Mouse (Mus musculus): ENCODE data around the gene Glp2r. TPM values are rescaled to one million over a fixed set of nuclear protein-coding genes. Genes with fewer than 3 reads are reported as not detected.
A peak's percentile ranks its signal among the peaks of the same experiment; 100 is the strongest.

Glp2r gene
- total RNA-seq, 2 experiments from 2014 or later: not detected

DNA sequence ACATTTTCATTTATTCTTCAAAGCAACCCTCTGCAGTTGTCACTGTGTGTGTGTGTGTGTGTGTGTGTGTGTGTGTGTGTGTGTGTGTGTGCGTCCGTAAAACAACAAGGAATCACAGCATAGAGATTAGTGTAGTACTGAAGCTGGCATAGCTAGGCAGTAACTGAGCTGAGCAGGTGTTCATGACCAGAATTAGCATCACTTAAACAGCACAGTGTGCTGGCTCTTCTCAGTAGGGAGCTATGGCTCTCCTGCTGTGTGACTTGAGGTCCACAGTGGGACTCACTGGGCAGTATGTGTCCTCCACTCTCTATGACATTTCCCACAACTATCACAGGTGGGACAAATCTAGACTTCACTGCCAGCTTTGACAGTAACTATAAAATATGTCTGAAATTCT is 39.9 kb downstream of the Glp2r start:
- no peak for DNase-seq
- intact Hi-C loops (cut with DNase I): no loop called here

DNA sequence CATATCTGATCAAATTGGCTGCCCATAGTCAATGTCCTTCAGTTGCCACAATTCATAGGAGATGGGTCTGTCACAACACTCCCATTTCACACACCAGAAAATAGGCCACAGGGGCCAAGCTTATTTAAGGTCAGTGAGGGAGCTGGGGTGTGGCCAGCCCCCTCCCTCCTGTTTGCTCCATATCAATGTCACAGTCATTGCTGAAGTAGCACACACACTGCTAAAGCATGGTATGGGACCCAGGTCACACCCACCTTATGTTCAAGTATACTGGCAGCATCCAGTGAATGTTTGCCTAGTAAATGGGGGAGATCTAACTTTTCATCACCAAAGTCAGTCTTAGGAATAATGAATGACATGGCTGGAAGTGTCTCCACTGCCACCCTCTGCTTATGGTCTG is 42.2 kb downstream of the Glp2r start:
- no peak for DNase-seq
- intact Hi-C loops (cut with DNase I): no loop called here

DNA sequence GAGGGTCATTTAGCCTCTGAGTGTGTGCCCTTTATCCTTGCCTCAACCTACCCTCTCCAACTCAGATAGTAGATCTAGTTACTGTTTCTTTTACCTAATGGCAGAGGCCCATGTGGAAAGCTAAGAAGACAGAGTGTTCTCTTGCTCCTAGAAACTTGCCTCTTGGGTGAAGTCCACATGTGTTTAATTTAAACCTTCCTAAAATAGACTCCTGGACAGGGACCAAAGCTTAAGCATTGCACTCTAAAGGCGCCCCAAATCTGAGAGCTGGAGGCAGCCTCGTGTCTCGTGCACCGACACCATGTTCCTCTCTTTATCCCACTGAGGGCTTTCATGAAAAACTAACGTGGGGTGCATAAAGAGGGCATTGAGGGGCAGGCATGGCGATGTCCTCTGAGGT is 43.9 kb downstream of the Glp2r start:
- intact Hi-C loops (cut with DNase I): no loop called here
- peak in 1 of 2 experiments; percentile 53 for DNase-seq

DNA sequence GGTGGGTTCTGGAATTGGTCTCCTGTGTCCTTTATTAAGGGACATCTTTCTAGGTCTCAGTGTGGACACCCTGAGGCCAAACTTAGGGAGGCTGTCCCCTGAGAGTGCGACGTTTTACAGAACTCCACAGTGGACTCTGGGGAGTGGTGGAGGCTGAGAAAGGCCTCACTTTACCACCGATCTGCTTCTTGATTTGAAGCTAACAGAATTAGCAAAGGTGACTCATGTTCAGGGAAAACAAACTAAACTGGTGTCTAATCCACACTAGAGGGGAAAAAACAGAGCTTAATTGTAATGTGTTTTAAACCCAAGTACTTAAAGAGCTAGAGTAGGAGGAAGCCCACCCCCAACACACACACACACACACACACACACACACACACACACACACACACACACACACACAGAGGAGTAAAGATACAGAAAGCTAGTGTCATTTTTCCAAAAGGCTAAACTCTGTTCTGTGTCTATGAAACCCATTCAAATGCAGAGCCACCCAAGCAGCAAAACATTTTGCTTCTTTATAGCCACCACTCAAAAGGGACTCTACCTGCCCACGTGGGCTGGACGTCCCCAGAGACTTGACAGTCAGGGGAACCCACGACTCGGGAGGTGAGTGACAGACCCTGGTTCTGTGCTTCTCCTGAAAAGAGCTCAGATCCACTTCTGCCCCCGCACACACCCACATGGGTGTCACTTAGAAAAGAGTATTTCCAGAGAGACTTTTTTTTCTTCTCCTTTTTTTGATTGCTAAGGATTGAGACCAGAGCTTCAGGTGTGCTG is 47.5 kb downstream of the Glp2r start:
- intact Hi-C loops (cut with DNase I): no loop called here
- DNase-seq: no peak

DNA sequence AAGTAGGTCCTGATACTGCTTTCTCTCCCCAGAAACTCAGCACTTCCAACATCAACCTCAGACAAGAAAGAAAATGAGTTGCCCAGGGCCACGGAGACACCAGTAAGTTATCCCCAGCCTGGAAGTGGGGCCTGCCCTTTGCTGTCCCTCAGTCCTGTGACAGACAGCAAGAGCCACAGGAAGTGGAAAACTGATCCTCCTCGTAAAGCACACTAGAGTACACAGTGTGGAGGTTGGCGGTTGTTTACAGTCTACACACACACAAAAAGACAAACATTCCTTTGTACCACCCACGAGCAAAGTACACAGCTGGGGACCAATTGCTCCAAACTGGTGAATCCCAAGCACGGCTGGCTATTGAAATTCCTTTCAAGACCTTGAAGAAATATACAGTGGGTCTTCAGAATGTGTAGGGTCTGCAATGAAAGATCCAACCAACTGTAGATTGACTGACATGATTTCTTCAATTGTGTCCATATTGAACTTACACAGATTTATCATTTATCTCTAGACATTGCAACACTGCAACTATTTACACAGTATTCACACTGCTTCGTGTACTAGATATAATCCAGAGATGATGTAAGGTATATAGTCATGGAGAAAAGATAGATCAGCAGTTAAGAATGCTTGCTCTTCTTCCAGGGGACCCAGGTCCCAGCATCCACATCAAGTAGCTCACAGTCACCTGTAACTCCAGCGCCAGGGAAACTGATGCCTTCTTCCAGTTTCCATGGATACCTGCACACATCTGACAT is 48.4 kb downstream of the Glp2r start:
- DNase-seq: no peak
- intact Hi-C loops (cut with DNase I): no loop called here

DNA sequence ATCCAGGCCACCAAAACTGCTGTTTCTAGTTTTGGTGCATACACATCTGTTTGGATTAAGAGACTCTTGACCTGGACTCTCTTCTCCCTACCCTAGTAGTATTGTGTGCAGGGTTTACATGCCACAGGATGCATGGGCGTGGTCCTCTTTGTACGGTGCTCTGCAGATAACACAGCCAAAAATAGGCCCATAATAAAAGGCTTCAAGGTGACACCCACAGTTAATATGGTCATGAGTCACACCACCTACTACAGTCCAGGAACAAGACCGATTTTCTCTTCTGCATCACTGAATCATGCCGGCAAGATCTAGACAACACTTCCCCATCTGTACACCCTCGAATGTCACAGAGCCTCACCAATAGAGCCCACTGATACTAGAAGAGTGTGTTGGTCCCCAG is 49.5 kb downstream of the Glp2r start:
- DNase-seq: peak in 1 of 2 experiments; percentile 15
- intact Hi-C loops (cut with DNase I): no loop called here

DNA sequence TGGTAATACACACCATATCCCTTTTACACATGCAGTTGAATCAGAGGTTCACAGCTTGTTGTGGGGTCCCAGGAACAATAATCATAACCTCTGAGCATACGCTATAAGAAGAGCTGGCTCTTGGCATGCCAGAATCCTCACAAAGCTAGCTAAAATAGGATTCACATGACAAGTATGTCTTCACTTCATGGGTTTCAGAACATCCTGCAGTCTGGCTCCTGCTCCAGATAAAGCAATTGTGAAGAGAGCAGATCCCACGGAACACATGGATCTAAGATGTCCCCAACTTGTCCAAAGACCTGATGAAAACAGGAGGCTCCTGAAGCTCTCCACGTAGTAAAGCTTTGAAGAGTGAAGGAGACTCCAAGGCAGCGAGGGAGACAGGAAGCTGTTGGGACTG is 55.6 kb downstream of the Glp2r start:
- DNase-seq: no peak
- intact Hi-C loops (cut with DNase I): no loop called here

DNA sequence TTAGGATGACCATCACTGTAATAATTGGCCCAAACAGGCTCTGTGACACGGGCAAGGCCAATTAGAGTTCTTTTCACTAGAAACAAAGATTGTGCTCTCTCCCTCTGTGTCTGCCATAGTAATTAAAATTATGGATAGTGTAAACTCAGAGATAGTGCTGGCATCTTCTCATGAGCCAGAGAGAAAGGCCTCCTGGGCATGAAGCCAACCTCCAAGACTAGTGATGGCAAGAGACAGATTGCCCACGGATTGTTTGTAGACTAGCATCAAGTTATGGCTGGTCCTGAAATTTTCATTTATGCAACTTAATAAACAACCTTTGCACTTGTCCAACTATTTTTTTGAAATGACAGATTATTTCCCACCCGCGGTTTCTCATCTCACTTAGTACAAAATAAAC is 58.0 kb downstream of the Glp2r start:
- DNase-seq: no peak
- intact Hi-C loops (cut with DNase I): no loop called here

DNA sequence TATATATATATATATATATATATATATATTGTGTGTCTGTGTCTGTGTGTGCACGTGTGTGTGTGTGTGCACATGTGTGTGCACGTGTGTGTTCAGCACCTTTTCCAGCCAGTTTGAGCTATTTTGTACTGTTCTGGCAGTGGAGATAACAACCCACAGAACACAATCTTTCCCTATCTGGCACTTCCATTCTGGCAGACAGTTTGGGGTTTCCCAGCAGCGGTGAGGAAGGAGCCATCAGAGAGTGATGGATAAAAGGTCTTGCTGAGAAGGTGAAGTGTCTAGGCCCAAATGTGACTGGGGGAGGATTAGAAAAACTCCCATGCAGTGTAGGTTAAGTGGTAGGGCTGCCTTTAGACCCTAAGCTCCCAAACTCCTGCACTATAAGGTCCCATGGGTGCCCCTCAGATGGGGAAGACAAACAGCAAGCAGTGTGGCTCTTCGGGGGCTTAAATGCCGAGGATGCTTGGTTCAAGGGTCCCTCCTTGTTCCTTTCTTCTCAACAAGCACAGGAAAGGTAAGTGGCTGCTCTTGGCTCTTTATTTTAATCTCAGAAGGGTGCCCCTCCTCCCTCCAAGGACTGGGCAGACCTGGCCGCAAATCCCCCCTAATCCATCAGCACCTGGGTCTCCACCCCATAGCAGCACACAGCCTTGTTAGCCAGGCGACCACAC is 76.1 kb downstream of the Glp2r start, which contains the start of gene Rcvrn:
TSS of gene Rcvrn (plus strand) at position 624 of the 674 bp plus-strand sequence.
- DNase-seq: no peak
- intact Hi-C loops (cut with DNase I): no loop called here

DNA sequence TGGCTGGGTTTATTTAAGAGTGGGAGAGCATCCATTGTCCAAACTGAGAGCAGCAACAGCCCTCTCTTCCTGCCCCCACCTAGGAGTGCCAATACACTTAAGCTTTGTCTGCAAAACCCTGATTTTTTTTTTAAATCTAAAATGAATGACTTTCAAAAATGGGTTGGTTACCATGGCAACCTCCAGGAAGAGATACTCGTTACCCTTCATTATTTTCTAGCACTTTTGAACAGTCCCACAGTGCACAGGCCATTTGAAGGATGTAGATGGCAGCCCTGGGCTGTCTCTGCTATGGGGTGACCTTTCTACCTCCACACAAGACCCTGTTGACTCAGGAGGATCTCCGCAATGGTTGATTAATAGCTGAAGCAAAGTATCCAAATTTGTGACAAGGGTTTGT is 84.8 kb downstream of the Glp2r start:
- intact Hi-C loops (cut with DNase I): no loop called here
- no peak for DNase-seq

DNA sequence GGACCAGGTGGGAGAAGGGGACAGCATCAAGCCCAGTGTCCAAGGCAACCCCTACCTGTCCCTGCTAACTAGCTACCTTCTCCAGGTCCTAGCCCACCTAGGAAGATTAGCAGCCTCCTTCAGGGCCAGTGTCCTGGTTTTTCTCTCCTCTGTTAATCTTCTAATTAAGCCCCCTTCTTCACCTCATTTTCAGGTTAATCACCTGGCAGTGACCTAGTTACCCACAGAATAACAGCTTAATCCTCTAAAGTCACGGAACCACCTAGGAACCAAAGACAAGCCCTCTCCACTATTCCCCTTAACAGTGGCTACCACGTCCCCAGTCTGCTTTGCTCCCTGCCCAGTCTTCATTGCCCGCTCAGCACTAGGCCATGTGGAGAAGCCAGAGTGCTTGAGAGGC is 89.1 kb downstream of the Glp2r start:
- intact Hi-C loops (cut with DNase I): no loop called here
- no peak for DNase-seq

DNA sequence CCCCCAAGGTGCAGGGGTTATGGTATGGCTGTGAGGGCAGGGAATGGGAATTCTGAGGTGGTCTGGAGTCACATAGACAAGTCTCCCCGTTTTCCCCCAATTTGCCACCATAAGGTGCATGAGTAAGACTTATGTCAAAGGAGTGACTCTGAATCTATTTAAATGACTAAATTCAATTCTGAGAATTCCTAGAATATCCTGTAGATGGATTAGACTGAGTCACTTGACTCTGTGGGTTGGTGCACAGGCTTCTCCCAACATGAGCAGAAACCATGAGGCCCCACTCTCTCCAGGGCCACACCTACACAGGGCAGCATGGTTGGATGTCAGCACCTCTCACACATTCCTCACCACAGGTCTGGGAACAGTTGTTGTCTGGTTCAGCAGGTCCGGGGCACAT is 91.0 kb downstream of the Glp2r start:
- DNase-seq: no peak
- intact Hi-C loops (cut with DNase I): loop anchor here (5.0 kb wide), 1 partner anchor 132 kb away; no protein-coding TSS in a partner anchor

DNA sequence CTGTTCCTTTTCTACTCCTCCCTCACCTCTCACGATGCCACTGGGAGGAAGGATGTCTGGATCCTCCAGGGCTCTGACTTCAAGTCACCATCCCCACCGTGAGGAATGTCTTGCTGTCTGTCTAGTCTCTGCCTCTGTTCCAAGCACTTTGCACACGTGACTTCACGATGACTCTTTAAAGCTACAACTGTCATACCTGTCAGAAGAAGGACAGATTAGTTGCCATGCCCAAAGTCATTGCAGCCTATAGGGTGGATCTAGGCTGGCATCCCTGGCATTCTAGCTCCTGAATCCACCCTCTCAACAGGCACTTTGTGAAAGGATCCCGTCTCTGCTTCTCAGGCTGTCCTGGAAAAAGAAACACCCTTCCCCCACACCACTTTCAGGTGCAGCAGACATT is 91.7 kb downstream of the Glp2r start:
- intact Hi-C loops (cut with DNase I): loop anchor here (5.0 kb wide), 1 partner anchor 133 kb away; no protein-coding TSS in a partner anchor
- DNase-seq: no peak

DNA sequence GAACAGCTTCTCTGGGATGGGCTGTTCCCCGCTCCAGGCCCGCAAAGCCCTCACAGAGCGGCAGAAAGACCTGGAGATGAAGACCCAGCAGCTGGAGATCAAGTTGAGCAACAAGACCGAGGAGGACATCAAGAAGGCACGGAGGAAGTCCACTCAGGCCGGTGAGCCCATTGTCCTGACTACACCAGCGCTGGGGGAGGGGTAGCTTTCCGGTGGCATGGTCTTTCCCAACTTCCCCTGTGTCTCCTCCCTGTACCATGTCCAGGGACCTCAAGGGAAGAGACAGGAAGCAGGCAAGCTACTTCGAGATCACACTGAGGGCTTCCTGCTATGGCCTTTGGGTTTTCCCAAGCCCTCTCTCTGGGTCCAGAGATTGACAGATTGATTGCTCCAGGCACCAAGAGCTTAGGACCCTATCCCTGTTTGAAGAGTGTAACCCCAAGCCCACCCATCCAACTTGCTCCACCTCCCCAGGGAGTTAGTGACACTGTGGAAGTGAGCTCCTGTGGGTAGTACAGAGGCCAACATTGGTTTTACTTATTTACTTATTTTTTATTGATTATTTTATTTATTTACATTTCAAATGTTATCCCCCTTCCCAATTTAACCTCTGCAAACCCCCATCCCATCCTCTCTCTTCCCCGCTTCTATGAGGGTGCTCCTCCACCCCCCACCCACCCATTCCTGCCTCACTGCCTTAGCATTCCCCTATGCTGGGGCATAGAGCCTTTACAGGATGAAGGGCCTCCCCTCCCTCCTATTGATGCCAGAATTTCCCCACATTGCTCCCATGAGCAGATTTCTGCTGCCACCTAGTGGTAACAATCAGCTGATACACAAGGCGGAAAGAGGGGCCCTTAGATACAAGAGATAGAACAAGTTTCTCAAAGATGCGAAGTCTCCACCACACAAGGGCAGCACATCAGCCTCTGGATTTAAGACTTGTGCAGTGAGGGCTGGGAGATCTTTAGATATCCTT is 95.1 kb downstream of the Glp2r start:
- intact Hi-C loops (cut with DNase I): loop anchor here (1.0 to 5.0 kb wide), 3 partner anchors 19 to 563 kb away; no protein-coding TSS in a partner anchor
- peak; percentile 68 to 77 for DNase-seq

DNA sequence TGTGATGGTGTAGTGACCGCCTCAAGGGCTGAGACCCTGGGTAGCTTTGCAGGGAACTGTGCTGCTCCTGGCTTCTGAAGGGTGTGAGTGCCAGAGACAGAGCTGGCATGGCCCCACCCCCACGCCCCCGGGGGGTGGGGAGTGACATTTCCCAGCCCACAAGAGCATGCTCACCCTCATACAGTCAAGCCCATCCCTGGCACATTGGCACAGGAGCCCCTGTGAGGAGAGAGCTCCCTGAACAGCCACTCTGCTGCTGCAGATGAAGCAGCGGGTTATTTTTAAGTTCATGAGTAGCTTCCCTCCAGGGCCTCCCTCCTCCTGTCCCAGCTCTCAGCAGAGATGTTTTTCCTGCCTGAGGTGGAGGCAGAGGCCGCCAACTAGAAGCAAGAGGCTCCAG is 98.8 kb downstream of the Glp2r start:
- intact Hi-C loops (cut with DNase I): no loop called here
- peak; percentile 44 to 66 for DNase-seq

DNA sequence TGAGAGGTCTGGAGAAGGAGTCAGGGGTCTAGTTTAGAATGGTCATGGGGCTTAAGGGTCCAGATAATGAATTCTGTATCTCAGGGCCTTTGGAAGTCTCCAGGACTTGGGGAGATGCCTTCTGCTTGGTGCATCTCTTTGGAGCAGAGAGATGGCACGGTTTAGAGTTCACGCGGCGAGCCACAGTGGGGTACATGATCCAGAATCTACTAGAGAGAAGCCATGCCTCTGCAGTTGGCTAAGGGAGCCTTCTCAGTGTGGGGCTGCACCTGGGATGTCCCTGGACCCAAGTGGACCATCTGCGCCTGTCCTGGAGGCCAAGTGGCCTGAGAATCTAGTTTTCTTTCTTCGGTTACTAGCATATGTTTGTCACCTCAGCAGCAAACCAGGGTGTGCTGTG is 100.9 kb downstream of the Glp2r start:
- no peak for DNase-seq
- intact Hi-C loops (cut with DNase I): no loop called here

DNA sequence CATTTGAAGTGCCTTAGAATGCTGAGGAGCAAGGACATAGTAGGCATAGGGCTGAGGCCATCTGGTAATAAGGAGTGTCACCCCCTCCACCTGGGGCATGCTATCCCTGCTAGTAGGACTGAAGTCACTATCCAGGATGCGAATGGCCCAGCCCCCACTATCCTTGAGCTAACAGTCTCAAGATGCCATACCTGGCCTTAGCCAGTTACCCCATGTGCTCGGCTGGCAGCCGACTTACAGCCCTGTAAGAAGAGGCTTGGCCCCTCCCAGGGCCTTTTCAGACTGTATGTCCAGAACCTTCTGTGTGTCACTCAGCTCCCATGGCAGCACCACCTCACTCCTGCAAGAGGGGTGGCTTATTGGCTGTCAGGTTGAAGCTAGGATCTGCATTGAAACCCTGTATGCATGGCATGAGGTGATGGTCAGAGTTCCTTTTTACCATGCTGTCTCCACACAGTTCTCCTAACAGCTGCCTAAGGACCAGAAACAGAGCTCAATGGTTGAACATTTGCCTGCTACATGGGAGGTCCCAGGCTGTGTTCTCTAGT is 102.4 kb downstream of the Glp2r start:
- DNase-seq: no peak
- intact Hi-C loops (cut with DNase I): no loop called here

DNA sequence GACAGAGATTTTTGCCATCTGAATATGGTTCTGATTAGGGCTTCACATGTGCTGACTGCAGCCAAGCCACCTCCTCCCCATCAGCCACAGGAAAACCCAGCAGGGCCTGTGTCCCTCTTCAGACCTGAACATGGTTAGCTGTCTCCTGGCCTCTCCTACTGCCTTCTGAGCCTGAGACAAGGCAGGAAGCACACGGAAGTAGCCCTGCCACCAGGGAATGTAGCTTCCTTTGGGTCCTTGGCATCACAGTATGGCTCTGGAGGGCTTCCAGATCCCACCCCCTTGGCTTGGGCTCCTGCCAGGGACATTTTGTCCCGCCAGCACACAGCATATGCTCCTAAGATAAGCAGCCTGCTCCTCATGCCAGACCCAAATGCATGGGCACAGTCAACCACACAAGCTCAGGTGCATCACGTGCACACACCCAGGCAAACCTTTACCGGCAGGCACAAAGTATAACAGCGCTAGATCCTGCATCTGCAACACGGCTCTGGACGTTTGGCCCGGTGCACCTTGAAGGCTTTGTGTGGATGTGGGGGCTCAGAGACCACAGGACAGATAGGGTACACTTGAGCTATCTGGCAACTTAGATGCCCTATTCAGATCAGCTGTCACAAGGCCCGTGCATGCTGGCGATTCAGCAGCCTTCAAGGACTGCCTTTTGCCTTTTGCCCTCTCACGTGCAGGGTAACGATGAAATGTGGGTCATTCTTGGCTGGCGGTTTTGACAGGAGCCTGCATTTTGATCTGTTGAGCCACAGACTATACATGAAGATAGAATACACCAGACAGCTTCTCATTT is 103.2 kb downstream of the Glp2r start:
- DNase-seq: peak; percentile 68 to 91

DNA sequence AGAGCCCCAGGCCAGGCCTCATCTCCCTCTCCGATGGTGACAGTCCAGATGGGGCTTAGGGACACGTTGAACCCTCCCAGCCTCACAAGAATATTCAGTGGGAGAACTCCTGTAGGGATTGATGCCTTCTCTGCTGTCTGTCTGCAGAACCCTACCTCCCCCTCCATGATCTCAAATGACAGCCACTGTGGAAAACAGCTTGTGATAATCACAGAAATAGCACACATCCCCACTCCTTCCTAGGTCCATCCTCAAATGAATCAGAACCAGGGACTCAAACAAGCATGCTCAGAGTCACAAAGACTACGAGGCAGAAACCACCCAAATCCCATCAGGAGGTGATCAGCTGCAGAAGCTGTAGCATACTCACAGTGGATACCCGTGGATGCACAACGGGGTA is 104.8 kb downstream of the Glp2r start:
- intact Hi-C loops (cut with DNase I): no loop called here
- DNase-seq: no peak

More for the DNA sequence above, 103.2 kb downstream of the Glp2r start:
- intact Hi-C loops (cut with DNase I): no loop called here
